In the genomic region with DNA sequence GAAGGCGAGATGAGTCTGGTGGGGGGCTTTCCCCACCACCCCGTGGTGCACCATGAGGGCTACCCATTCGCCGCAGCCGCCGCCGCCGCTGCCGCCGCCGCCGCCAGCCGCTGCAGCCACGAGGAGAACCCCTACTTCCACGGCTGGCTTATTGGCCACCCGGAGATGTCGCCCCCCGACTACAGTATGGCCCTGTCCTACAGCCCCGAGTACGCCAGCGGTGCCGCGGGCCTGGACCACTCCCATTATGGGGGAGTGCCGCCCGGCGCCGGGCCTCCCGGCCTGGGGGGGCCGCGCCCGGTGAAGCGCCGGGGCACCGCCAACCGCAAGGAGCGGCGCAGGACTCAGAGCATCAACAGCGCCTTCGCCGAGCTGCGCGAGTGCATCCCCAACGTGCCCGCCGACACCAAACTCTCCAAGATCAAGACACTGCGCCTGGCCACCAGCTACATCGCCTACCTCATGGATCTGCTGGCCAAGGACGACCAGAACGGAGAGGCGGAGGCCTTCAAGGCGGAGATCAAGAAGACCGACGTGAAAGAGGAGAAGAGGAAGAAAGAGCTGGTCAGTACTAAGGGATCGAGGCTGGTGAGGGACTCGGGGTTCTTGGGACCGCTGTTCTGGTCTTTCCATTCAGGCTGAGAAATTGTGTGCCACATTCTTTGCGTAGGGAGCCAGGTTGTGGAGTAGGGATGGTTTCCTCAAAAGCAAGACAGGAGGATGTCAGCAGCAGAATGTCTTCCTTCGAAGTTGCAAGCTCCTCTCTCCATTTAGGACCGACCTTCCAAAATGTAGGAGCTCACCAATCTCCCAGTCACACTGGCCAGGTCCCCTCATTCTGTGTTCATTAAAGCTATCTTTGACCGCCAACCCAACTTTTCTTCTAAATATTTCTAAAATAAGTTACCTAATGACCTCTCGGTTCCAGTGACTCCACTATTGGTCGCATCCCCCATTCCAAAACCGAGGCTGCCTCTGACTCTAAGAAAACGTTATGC, we compare ENCODE assay signal across 9 mouse cellular contexts. TPM values are rescaled to one million over a fixed set of nuclear protein-coding genes. Genes with fewer than 3 reads are reported as not detected.
DNase-seq lines count a peak whose midpoint lies in the region; ATAC-seq lines count a peak whose summit lies in the region.
"Had no signal": no experiment of that assay in that cellular context is flagged by ENCODE, and none has a peak within 500 bp of the region (broad histone marks: within the 10 kb centered on the region; RNA-seq: fewer than 3 reads in every experiment).

No protein-coding gene starts in this region.

- peak overlapping the region; percentile 12 for H3K4me3 ChIP-seq in erythroblast, embryonic 14.5 days (replicated peaks)
- peak overlapping the region; percentile 49 for H3K4me3 ChIP-seq in forebrain, embryonic 10.5 days
- peak overlapping the region; percentile 13 for H3K4me3 ChIP-seq in hindbrain, embryonic 15.5 days
- H3K4me3 ChIP-seq in midbrain, embryonic 15.5 days, result peak overlapping the region; percentile 28

- under 1% methylated on average over 62 of the region's 64 CpGs for WGBS in forebrain, embryonic 10.5 days
- WGBS in hindbrain, embryonic 15.5 days, result under 1% methylated on average over 55 of the region's 64 CpGs
- WGBS in midbrain, embryonic 15.5 days, result under 1% methylated on average over 53 of the region's 64 CpGs

- peak; percentile 64 for DNase-seq in forebrain, embryonic 10.5 days (ENCODE audit: extremely low spot score, low spot score)
- DNase-seq in thymus, postnatal 10 days (ENCODE audit: low spot score in 2 of 2), result no peak
- DNase-seq in left cerebral cortex, adult 18-20 months (ENCODE audit: low spot score in 2 of 2), result no peak
- no peak for DNase-seq in layer of hippocampus, adult 18-20 months (ENCODE audit: low spot score in 2 of 2)
- DNase-seq: cerebellum, adult 9-10 months had no signal

- peak overlapping the region; percentile 45 for H3K4me2 ChIP-seq in hindbrain, embryonic 15.5 days
- peak overlapping the region; percentile 47 for H3K4me2 ChIP-seq in midbrain, embryonic 15.5 days

- no peak overlapping the region for H3K27ac ChIP-seq in forebrain, embryonic 10.5 days
- no peak overlapping the region for H3K27ac ChIP-seq in hindbrain, embryonic 15.5 days (replicated peaks)
- H3K27ac ChIP-seq in midbrain, embryonic 15.5 days, result no peak overlapping the region

- no peaks in the 10 kb centered on the region for H3K4me1 ChIP-seq in erythroblast, embryonic 14.5 days (ENCODE audit: control insufficient read depth)
- peaks cover 17% of the 10 kb centered on the region for H3K4me1 ChIP-seq in forebrain, embryonic 10.5 days
- peaks cover 9% of the 10 kb centered on the region for H3K4me1 ChIP-seq in hindbrain, embryonic 15.5 days (replicated peaks)
- H3K4me1 ChIP-seq in midbrain, embryonic 15.5 days, result peaks cover 14% of the 10 kb centered on the region

- no peak for ATAC-seq in erythroblast, adult 5-6 weeks (replicated peaks; ENCODE audit: low FRiP score, poor library complexity, severe bottlenecking)
- no peak for ATAC-seq in hindbrain, embryonic 15.5 days (ENCODE audit: low FRiP score, low read depth)
- ATAC-seq in midbrain, embryonic 15.5 days (replicated peaks), result peak; percentile 53

- no peaks in the 10 kb centered on the region for H3K36me3 ChIP-seq in erythroblast, embryonic 14.5 days (ENCODE audit: control insufficient read depth)
- no peaks in the 10 kb centered on the region for H3K36me3 ChIP-seq in forebrain, embryonic 10.5 days (replicated peaks)
- no peaks in the 10 kb centered on the region for H3K36me3 ChIP-seq in hindbrain, embryonic 15.5 days
- no peaks in the 10 kb centered on the region for H3K36me3 ChIP-seq in midbrain, embryonic 15.5 days (replicated peaks)

- H3K27me3 ChIP-seq in erythroblast, embryonic 14.5 days (ENCODE audit: control insufficient read depth), result peaks cover 100% of the 10 kb centered on the region
- H3K27me3 ChIP-seq in forebrain, embryonic 10.5 days (ENCODE audit: poor library complexity, severe bottlenecking), result peaks cover 100% of the 10 kb centered on the region
- peaks cover 75% of the 10 kb centered on the region for H3K27me3 ChIP-seq in hindbrain, embryonic 15.5 days
- H3K27me3 ChIP-seq in midbrain, embryonic 15.5 days (replicated peaks), result peaks cover 86% of the 10 kb centered on the region

- H3K9me3 ChIP-seq in erythroblast, embryonic 14.5 days (ENCODE audit: control insufficient read depth, low read length), result no peaks in the 10 kb centered on the region; the same call in 1 of the 2 replicates
- no peaks in the 10 kb centered on the region for H3K9me3 ChIP-seq in forebrain, embryonic 10.5 days
- H3K9me3 ChIP-seq in hindbrain, embryonic 15.5 days, result no peaks in the 10 kb centered on the region
- no peaks in the 10 kb centered on the region for H3K9me3 ChIP-seq in midbrain, embryonic 15.5 days

- H3K9ac ChIP-seq in hindbrain, embryonic 15.5 days, result no peak overlapping the region
- H3K9ac ChIP-seq in midbrain, embryonic 15.5 days, result no peak overlapping the region

RNA-seq across cellular contexts. Expression of gene Hand2, which starts 1.4 kb away (rescaled TPM):
- 0.06 TPM in 1 of 2 replicates, not detected in the other for polyA plus RNA-seq in erythroblast, embryonic 14.5 days (2012)
- not detected in 2 replicates for total RNA-seq in erythroblast, adult 5-6 weeks (2015; ENCODE audit: low replicate concordance)
- 0.28 TPM in 1 of 2 replicates, not detected in the other for total RNA-seq in erythroblast, adult 5-6 weeks (2017; ENCODE audit: low replicate concordance)
- not detected in 2 replicates for polyA plus RNA-seq in forebrain, embryonic 10.5 days (2016; fragmentation: Nextera tagmentation; extraction: Ambion mirVana)
- polyA plus RNA-seq in hindbrain, embryonic 15.5 days (2015; fragmentation: Nextera tagmentation; extraction: Ambion mirVana), result not detected in 2 replicates
- polyA plus RNA-seq in midbrain, embryonic 15.5 days (2015; fragmentation: Nextera tagmentation; extraction: Ambion mirVana), result not detected in 2 replicates
- total RNA-seq in left cerebral cortex, adult 18-20 months (2021), result not detected
- total RNA-seq in layer of hippocampus, adult 18-20 months (2021), result not detected
